Mouse (Mus musculus) kidney, embryonic 16.5 days (tissue): ENCODE results near the gene Prrx1. TPM values are rescaled to one million over a fixed set of nuclear protein-coding genes. Genes with fewer than 3 reads are reported as not detected.

Experiments
- ATAC-seq: fragments of 200-750 bp; cut with Nextera tagmentation; 2 replicates; pipeline ENCODE4 v1.8.0; 2017; ENCODE audit warnings: moderate TSS enrichment; ENCODE audit not compliant: low FRiP score, low TSS enrichment
- H3K27ac ChIP-seq: fragments of 300-500 bp; sonication (generic); 2 replicates; pipeline ENCODE4 v1.5.1; 2014; ENCODE audit warnings: low read length
- H3K27me3 ChIP-seq: fragments of 300-500 bp; sonication (generic); 2 replicates; pipeline ENCODE4 v1.6.1; 2014; ENCODE audit warnings: low read length, control low read depth, mixed read lengths; ENCODE audit not compliant: insufficient read depth
- H3K36me3 ChIP-seq: fragments of 300-500 bp; sonication (generic); 2 replicates; pipeline ENCODE4 v1.6.1; 2014; ENCODE audit warnings: low read length, control low read depth, mixed read lengths; ENCODE audit not compliant: insufficient read depth
- H3K4me1 ChIP-seq: fragments of 300-500 bp; sonication (generic); 2 replicates; pipeline ENCODE4 v1.6.1; 2014; ENCODE audit warnings: low read length, control low read depth, mixed read lengths; ENCODE audit not compliant: insufficient read depth
- H3K4me2 ChIP-seq: fragments of 300-500 bp; sonication (generic); replicated peaks from 2 replicates; pipeline ENCODE4 v1.6.1; 2014; ENCODE audit warnings: low read depth, low read length
- H3K4me3 ChIP-seq: fragments of 300-500 bp; sonication (generic); 2 replicates; pipeline ENCODE4 v1.5.1; 2014; ENCODE audit warnings: mild to moderate bottlenecking, low read length
- H3K9ac ChIP-seq: fragments of 300-500 bp; sonication (generic); replicated peaks from 2 replicates; pipeline ENCODE4 v1.6.1; 2014; ENCODE audit warnings: low read length
- H3K9me3 ChIP-seq: fragments of 300-500 bp; sonication (generic); 2 replicates; pipeline ENCODE4 v1.6.1; 2016; ENCODE audit warnings: low read length, control low read depth
- WGBS: fragments of 180-500 bp; shearing (Covaris S2); extraction: QIAGEN DNeasy Blood & Tissue Kit; methylation state at CpG from one replicate; pipeline ENCODE4 v1.1.7; 2014; 5-methylcytosine and 5-hydroxymethylcytosine counted together
- polyA plus RNA-seq: library from polyadenylated mRNA; unstranded; fragments of >200 nt; fragmentation: Nextera tagmentation; extraction: Ambion mirVana; gene quantifications from 2 replicates; pipeline ENCODE4 v1.2.1, GENCODE M21; 2015

The Prrx1 gene
- polyA plus RNA-seq, 1 experiment from 2014 or later: 7.0 TPM

DNA sequence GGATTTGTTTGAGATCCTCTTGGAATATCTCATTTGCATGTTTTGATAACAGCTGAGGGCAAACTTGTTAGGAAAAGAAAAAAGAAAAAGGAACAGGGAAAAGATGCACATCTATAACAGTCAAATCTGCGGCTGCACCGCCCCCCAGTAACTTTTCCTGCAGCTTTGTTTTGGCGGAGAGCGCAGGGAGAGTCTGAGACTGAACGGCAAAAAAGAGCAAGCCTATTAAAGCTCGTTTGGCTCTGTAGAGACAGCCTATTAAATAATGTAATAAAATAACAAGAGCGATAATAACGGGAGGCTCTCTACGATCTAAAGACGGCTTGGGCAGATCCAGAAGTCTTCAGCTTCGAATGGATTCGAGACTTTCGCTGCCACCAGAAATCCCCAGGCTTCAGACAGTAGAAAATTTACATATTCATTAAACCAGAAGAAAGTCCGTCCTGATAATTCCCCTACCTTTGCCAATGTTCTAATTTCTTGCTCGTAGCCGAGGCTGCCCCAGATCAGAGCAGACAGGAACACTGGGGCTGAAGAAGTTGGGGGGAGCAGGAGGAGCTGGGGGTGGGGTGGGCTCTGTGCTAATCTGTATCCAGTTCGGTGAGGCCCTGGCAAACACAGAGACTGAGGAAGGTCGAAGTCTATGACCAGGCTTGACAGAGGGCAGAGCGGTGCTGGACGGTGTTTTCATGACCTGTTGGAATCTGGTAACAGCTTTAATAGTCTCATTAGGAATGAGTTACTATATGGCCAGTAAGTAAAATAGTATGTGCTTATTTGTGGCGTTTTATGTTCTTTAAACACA, 613 bp upstream of the Prrx1 start:
- H3K4me3 ChIP-seq: peak overlapping the region; percentile 61
- no peaks in the 10 kb centered on the region for H3K9me3 ChIP-seq
- H3K27me3 ChIP-seq: peaks cover 50% of the 10 kb centered on the region
- peak; percentile 52; the same call in 1 of the 2 replicates for ATAC-seq
- H3K27ac ChIP-seq: no peak overlapping the region
- peaks cover 17% of the 10 kb centered on the region for H3K4me1 ChIP-seq
- no peaks in the 10 kb centered on the region for H3K36me3 ChIP-seq
- H3K4me2 ChIP-seq: peak overlapping the region; percentile 89
- H3K9ac ChIP-seq: 0 out of 2 replicates have a peak overlapping the region, but pooled peaks have one; percentile 11
- under 1% methylated on average over 21 of the region's 21 CpGs for WGBS

DNA sequence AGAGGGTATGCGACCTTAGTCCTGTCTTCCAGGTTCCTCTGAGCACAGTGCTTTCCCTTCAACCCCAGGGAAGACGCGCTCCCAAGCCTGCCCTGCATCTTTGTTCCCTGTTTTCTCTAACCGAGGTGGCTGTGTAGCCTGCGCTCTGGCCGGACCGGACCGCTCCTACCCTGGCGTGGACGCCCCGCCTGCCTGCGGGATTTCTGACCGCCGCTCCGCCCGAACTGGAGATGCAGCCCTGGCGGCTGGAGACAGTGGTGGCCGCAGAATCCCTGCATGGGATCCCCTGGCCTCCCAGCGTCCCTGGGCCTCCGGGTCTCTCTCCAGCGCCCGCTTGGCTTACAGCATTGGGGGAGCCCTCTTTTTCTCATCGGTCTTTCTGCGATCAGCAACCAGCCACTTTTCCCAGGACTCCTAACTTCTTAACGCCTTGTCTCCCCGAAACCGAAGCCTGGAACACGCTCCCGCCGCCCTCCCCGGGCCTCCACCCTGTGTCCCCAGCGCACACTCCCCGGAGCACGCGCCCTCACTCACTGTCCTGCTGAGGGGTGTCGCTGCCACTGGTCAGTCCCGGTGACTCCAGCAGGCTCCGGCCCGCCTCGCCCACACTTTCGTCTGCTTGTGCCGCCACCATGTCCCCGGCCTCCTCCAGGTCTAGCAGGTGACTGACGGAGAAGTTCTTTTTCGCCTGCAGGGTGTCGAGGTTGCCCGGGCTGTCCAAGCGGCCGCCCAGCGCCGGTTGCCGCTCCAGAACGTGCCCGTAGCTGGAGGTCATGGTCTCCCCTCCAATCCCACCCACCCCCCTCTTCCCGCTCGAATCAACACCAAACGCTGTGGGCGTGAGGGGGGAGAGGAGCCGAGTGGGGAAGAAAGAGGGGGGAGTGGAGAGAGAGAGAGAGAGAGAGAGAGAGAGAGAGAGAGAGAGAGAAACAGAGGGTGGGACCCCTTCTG, 1.4 kb downstream of the Prrx1 start:
- ATAC-seq: peak; percentile 75
- H3K4me2 ChIP-seq: peak overlapping the region; percentile 89
- H3K27me3 ChIP-seq: peaks cover 64% of the 10 kb centered on the region
- under 1% methylated on average over 59 of the region's 59 CpGs for whole genome bisulfite sequencing
- no peaks in the 10 kb centered on the region for H3K36me3 ChIP-seq
- H3K9me3 ChIP-seq: no peaks in the 10 kb centered on the region
- H3K4me1 ChIP-seq: peaks cover 21% of the 10 kb centered on the region
- H3K9ac ChIP-seq: peak overlapping the region; percentile 74
- peak overlapping the region; percentile 61 for H3K4me3 ChIP-seq
- peak overlapping the region; percentile 43; the same call in 1 of the 2 replicates for H3K27ac ChIP-seq

DNA sequence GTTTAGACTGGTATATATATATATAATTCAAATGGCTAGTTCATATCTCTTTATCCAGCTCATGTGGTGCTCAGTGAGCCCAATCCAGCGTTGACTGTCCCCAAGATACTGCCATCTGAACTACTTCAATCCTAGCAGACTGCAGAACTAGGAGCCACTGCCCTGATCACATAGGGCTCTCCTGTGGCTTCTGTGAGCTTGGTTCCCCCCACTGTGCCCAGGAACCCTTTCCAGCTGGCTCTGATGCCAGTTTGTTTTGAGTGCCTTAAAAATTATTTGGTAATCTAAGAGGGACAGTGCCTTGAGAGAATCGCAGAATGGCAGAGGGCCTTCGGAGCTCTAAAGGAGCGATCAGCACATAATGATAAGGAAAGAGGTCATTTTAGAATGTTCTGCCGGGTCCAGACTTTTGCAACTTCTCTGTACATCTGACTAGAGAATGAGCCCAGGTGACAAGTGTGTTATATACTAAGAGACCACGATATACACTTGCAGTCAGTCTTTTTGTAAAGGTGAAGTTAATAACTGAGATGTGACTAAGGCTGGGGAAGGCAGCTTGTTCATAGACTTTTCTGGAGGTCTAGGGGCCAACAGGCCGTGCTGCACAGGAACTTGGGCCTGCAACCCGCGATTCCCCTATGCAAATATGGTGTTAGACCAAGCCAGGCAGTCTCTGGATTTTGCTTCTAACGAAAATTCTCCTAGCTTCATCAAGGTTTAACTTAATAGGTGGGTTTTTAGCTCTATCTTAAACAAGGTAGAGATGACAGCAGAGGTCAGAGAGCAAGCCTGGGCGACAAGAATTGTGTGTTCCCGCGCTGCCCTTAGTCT, 2.3 kb downstream of the Prrx1 start:
- ATAC-seq: no peak
- H3K4me2 ChIP-seq: peak overlapping the region; percentile 89
- peak overlapping the region; percentile 74 for H3K9ac ChIP-seq
- no peaks in the 10 kb centered on the region for H3K36me3 ChIP-seq
- 30% methylated on average over 13 of the region's 13 CpGs for WGBS
- H3K27me3 ChIP-seq: peaks cover 68% of the 10 kb centered on the region
- H3K4me1 ChIP-seq: peaks cover 21% of the 10 kb centered on the region
- H3K4me3 ChIP-seq: peak overlapping the region; percentile 61
- no peaks in the 10 kb centered on the region for H3K9me3 ChIP-seq
- H3K27ac ChIP-seq: no peak overlapping the region

DNA sequence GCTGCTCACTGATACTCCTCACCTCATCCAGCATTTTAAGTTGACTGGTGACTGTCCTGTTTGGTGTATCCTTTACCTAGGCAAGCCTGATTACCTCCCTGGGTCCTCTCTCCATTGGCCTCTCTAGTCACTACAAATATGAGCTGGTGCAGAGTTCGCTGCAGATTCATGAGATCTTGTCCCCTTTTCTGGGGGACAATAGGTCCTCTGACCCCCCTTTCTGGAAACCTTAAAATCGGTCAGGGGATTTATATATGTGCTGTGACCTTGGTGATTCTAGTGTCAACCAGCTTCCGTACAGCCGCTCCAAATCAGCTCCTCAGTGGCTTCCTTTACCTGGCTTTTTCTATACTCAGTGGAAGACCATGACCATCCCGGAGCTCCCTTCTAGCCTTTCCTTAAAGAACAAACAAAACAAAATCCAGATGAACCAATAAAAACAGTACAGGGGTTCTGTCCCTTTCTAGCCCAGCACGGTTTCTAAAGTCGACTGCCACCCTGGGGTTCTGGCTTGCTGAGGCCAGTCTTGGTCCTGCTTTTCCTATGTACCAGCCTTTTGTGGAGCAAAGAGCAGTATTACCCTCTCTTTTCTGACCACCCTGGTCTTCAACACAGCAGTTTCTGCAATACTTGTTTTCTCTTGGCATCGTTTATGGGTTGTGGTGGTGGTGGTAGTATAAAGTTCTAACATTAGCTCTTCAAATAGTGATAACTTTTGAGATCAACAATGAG, 3.3 kb downstream of the Prrx1 start:
- 35% methylated on average over 8 of the region's 8 CpGs for WGBS
- ATAC-seq: no peak
- H3K9me3 ChIP-seq: no peaks in the 10 kb centered on the region
- H3K27me3 ChIP-seq: peaks cover 58% of the 10 kb centered on the region
- H3K4me2 ChIP-seq: no peak overlapping the region; the same call in 1 of the 2 replicates
- H3K9ac ChIP-seq: no peak overlapping the region
- H3K36me3 ChIP-seq: no peaks in the 10 kb centered on the region
- no peak overlapping the region for H3K27ac ChIP-seq
- H3K4me1 ChIP-seq: peaks cover 21% of the 10 kb centered on the region
- H3K4me3 ChIP-seq: no peak overlapping the region

DNA sequence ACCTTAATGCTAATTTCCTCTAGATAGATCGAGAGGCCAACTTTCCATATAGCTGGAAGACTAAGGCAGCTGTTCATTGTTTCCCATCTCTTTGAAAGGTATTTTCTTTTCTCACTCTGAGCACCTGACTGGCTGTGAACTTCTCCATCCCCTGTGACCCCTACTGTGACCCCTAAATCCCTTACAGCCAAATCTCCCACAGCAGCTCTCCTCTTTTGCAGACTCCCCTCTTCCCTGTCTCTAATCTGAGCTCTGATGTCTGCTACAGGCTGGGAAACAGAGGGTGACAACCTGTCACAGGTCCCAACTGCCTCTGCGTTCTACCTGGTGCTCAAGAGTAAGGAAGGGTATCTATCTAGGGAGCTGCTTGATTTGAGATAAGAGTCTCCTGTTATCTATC, 4.0 kb downstream of the Prrx1 start:
- H3K36me3 ChIP-seq: no peaks in the 10 kb centered on the region
- ATAC-seq: no peak
- no peak overlapping the region for H3K4me2 ChIP-seq
- H3K27ac ChIP-seq: no peak overlapping the region
- H3K4me3 ChIP-seq: no peak overlapping the region
- no peaks in the 10 kb centered on the region for H3K9me3 ChIP-seq
- peaks cover 15% of the 10 kb centered on the region for H3K4me1 ChIP-seq
- WGBS: 41% methylated on average over 2 of the region's 2 CpGs
- H3K27me3 ChIP-seq: peaks cover 51% of the 10 kb centered on the region
- no peak overlapping the region for H3K9ac ChIP-seq

DNA sequence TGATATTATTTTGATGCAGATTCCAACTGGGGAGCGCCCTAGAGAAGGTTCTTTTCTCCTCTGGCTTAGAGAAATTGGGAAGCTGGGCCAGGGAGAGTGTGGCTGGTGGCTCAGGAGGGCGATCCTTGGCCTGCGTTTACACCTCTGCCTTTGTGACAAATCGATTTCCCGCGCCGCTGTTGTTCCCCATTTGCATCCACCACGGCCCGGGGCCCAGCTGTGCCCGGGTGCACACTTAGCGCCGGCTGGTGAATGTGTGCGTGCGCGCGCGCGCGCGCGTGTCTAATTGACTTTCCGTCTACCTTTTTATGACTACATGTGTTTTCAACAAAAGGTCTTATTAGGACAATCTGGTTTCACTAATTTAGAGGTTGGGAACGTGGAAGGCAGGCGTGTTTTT, 4.9 kb downstream of the Prrx1 start:
- no peak for ATAC-seq
- H3K4me2 ChIP-seq: peak overlapping the region; percentile 47
- H3K4me1 ChIP-seq: peaks cover 11% of the 10 kb centered on the region; the same call in 1 of the 2 replicates
- H3K36me3 ChIP-seq: no peaks in the 10 kb centered on the region
- peak overlapping the region; percentile 34 for H3K4me3 ChIP-seq
- 5% methylated on average over 24 of the region's 24 CpGs for WGBS
- no peak overlapping the region for H3K9ac ChIP-seq
- H3K27me3 ChIP-seq: peaks cover 46% of the 10 kb centered on the region
- H3K27ac ChIP-seq: no peak overlapping the region
- H3K9me3 ChIP-seq: no peaks in the 10 kb centered on the region

DNA sequence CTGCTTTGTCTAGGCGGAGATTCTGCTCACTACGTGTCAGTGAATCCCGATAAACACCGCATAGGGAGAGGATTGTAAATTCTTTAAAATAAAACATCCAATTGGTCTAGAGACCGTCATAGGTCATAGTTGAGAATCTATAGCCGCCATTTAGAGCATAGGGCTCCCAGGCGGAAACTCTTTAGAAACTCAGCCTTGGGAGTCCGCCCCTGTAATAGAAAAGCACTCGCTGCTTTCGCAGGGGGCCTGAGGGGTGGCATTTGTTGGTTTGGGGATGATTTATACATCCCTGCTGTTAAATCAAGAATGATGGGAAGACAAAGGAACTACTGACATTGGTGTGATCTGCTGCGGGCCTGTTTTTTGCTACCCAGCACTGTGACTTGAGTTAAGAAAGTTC, 5.8 kb downstream of the Prrx1 start:
- Histone ChIP-seq H3K4me1 (0 out of 2 replicates have a peak, but pooled peaks cover 4% of the 10 kb centered on the region), H3K36me3 (no peaks in the 10 kb centered on the region), H3K4me2 (no peak overlapping the region), H3K4me3 (no peak overlapping the region), H3K9me3 (no peaks in the 10 kb centered on the region), H3K9ac (no peak overlapping the region), H3K27me3 (peaks cover 46% of the 10 kb centered on the region), H3K27ac (no peak overlapping the region)
- 53% methylated on average over 11 of the region's 11 CpGs for WGBS
- ATAC-seq: no peak

DNA sequence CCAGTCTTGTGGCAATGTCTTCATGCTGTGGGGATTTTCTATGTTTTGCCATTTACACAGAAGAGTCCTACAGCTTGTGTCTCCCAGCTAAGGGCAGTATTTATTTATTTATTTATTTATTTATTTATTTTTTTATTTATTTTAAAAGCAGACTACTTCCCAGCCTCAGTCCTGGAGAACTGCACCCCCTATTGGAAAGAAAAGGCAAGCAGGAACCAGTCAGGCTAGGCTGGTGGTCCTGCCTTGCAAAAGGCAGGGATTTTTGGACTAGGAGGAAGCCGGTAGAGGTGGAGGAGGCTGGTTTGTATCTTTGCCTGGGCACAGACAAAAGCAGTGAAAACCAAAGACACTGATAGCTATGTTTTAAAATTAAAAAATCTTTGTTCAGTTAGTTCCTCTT, 7.6 kb downstream of the Prrx1 start:
- ATAC-seq: 0 out of 2 replicates have a peak, but pooled peaks have one; percentile 30
- no peaks in the 10 kb centered on the region for H3K36me3 ChIP-seq
- no peak overlapping the region for H3K4me2 ChIP-seq
- H3K9me3 ChIP-seq: no peaks in the 10 kb centered on the region
- no peak overlapping the region for H3K9ac ChIP-seq
- 63% methylated on average over 1 of the region's 1 CpGs for WGBS
- peaks cover 37% of the 10 kb centered on the region for H3K27me3 ChIP-seq
- no peak overlapping the region for H3K27ac ChIP-seq
- 0 out of 2 replicates have a peak, but pooled peaks cover 4% of the 10 kb centered on the region for H3K4me1 ChIP-seq
- H3K4me3 ChIP-seq: no peak overlapping the region
